Mouse (Mus musculus): ENCODE data around the gene Draxin.

DNA sequence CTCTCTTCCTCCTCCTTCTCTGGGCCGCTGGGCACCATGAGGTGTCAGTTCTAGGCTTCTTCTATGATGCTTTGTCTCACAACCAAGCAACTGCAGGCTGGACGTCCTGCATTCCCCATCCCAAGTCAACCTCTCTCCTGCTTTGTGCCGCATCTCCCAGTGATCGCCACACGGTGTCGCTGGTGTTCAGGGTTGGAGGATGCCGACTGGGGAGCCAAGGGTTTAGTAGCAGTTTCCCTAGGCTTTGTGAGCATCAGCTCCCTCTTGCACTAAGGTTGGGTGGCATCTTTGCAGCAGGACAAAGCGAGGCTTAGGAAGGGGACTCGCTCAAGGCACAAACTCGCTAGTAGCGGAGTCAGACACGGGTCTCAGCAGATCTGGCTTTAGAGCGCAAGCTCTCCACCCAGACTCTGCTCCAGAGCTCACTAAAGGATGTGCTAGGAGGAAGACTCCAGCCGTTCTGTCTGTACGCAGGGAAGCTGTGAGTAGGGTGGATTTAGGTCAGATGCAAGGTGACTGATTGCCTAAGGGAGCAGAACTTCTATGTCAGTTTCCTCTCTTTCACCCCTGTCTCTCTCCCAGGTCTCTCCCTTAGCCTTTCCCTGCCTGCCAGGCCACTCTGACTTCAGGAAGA lies 15.6 kb downstream of the Draxin start:
- peak; percentile 87 for TF ChIP-seq CTCF (IDR thresholded peaks at IDR 0.05; ENCODE audit: low read depth, low read length)
- TF ChIP-seq GATA1 (IDR thresholded peaks at IDR 0.05; ENCODE audit: borderline replicate concordance, low read length) = no peak
- TF ChIP-seq TAL1 (conservative IDR thresholded peaks at IDR 0.05; ENCODE audit: low read depth, low read length) = no peak
- TF ChIP-seq GATA2 (IDR thresholded peaks at IDR 0.05; ENCODE audit: borderline replicate concordance, low read depth, low read length) = no peak
- TF ChIP-seq POLR2AphosphoS5 (IDR thresholded peaks at IDR 0.05; ENCODE audit: insufficient replicate concordance, low read depth, low read length) = no peak

Data from G1E (cell line).